Mouse (Mus musculus) liver, embryonic 16.5 days (tissue): ENCODE measurements around the gene Abcc4. TPM values are rescaled to one million over a fixed set of nuclear protein-coding genes. Genes with fewer than 3 reads are reported as not detected.

Source experiments
- ATAC-seq: fragments of 200-750 bp; cut with Nextera tagmentation; 2 replicates; pipeline ENCODE4 v1.8.0; 2017; ENCODE audit warnings: low read depth, mild to moderate bottlenecking, moderate number of reproducible peaks, moderate library complexity
- H3K27ac ChIP-seq: fragments of 300-500 bp; sonication (generic); 2 replicates; pipeline ENCODE4 v1.5.1; 2014; ENCODE audit warnings: mild to moderate bottlenecking, low read length
- H3K27me3 ChIP-seq: fragments of 300-500 bp; sonication (generic); 2 replicates; pipeline ENCODE4 v1.6.1; 2014; ENCODE audit warnings: low read depth, low read length, mixed read lengths; ENCODE audit not compliant: control insufficient read depth, insufficient read depth
- H3K36me3 ChIP-seq: fragments of 300-500 bp; sonication (generic); 2 replicates; pipeline ENCODE4 v1.6.1; 2014; ENCODE audit warnings: mild to moderate bottlenecking; ENCODE audit not compliant: control insufficient read depth, insufficient read depth
- H3K4me1 ChIP-seq: fragments of 300-500 bp; sonication (generic); 2 replicates; pipeline ENCODE4 v1.6.1; 2014; ENCODE audit warnings: low read depth, low read length, mixed read lengths; ENCODE audit not compliant: control insufficient read depth
- H3K4me2 ChIP-seq: fragments of 300-500 bp; sonication (generic); 2 replicates; pipeline ENCODE4 v1.6.1; 2014; ENCODE audit warnings: low read depth, low read length, mixed read lengths
- H3K4me3 ChIP-seq: fragments of 300-500 bp; sonication (generic); 2 replicates; pipeline ENCODE4 v1.5.1; 2014; ENCODE audit warnings: low read depth, mild to moderate bottlenecking, low read length
- H3K9ac ChIP-seq: fragments of 300-500 bp; sonication (generic); 2 replicates; pipeline ENCODE4 v1.6.1; 2014; ENCODE audit warnings: low read depth, low read length
- H3K9me3 ChIP-seq: fragments of 300-500 bp; sonication (generic); replicated peaks from 2 replicates; pipeline ENCODE4 v1.6.1; 2016; ENCODE audit warnings: low read length; ENCODE audit not compliant: control insufficient read depth
- WGBS: fragments of 180-500 bp; shearing (Covaris S2); extraction: QIAGEN DNeasy Blood & Tissue Kit; methylation state at CpG from one replicate; pipeline ENCODE4 v1.1.7; 2014; ENCODE audit not compliant: insufficient replicate concordance; 5-methylcytosine and 5-hydroxymethylcytosine counted together
- polyA plus RNA-seq: library from polyadenylated mRNA; unstranded; fragments of >200 nt; fragmentation: Nextera tagmentation; extraction: Ambion mirVana; gene quantifications from 2 replicates; pipeline ENCODE4 v1.2.1, GENCODE M21; 2015

Gene Abcc4
- polyA plus RNA-seq, 1 experiment from 2014 or later = 2.3 TPM

GRCm38 (mm10) chr14:118572688-118573245 lies 133.3 kb downstream of the Abcc4 start:
- H3K27ac ChIP-seq = no peak overlapping the region
- H3K9ac ChIP-seq = no peak overlapping the region
- no peak overlapping the region for H3K4me2 ChIP-seq
- H3K4me3 ChIP-seq = no peak overlapping the region
- H3K4me1 ChIP-seq = no peaks in the 10 kb centered on the region; the same call in 1 of the 2 replicates
- H3K27me3 ChIP-seq = no peaks in the 10 kb centered on the region
- no peak for ATAC-seq
- no peaks in the 10 kb centered on the region for H3K9me3 ChIP-seq
- WGBS = 69% methylated on average over 9 of the region's 9 CpGs
- no peaks in the 10 kb centered on the region for H3K36me3 ChIP-seq

- no peaks in the 10 kb centered on the region for H3K36me3 ChIP-seq
- no peaks in the 10 kb centered on the region for H3K9me3 ChIP-seq
- no peaks in the 10 kb centered on the region; the same call in 1 of the 2 replicates for H3K4me1 ChIP-seq
- no peak overlapping the region for H3K4me3 ChIP-seq
- H3K4me2 ChIP-seq = no peak overlapping the region
- H3K27me3 ChIP-seq = no peaks in the 10 kb centered on the region
- no peak overlapping the region for H3K27ac ChIP-seq
- no peak overlapping the region for H3K9ac ChIP-seq
- ATAC-seq = no peak
- 80% methylated on average over 13 of the region's 13 CpGs for WGBS
These were observed 136.4 kb downstream of the Abcc4 start for GRCm38 (mm10) chr14:118569586-118569985.

- Histone ChIP-seq H3K36me3 (no peaks in the 10 kb centered on the region), H3K27ac (no peak overlapping the region), H3K4me1 (no peaks in the 10 kb centered on the region; the same call in 1 of the 2 replicates), H3K9me3 (no peaks in the 10 kb centered on the region), H3K4me2 (no peak overlapping the region), H3K4me3 (no peak overlapping the region), H3K27me3 (no peaks in the 10 kb centered on the region), H3K9ac (no peak overlapping the region)
- 55% methylated on average over 17 of the region's 17 CpGs for WGBS
- ATAC-seq = no peak
These were observed 137.8 kb downstream of the Abcc4 start for GRCm38 (mm10) chr14:118568116-118568673.

GRCm38 (mm10) chr14:118566809-118567208 lies 139.2 kb downstream of the Abcc4 start:
- Histone ChIP-seq H3K36me3 (no peaks in the 10 kb centered on the region), H3K4me1 (no peaks in the 10 kb centered on the region; the same call in 1 of the 2 replicates), H3K4me3 (no peak overlapping the region), H3K27ac (no peak overlapping the region), H3K4me2 (no peak overlapping the region), H3K9ac (no peak overlapping the region), H3K27me3 (no peaks in the 10 kb centered on the region), H3K9me3 (no peaks in the 10 kb centered on the region)
- WGBS = 79% methylated on average over 5 of the region's 5 CpGs
- no peak for ATAC-seq

- no peak overlapping the region for H3K4me3 ChIP-seq
- H3K9ac ChIP-seq = no peak overlapping the region
- H3K4me1 ChIP-seq = no peaks in the 10 kb centered on the region; the same call in 1 of the 2 replicates
- WGBS = 67% methylated on average over 12 of the region's 12 CpGs
- H3K4me2 ChIP-seq = no peak overlapping the region
- no peaks in the 10 kb centered on the region for H3K9me3 ChIP-seq
- ATAC-seq = no peak
- H3K27ac ChIP-seq = no peak overlapping the region
- H3K27me3 ChIP-seq = no peaks in the 10 kb centered on the region
- H3K36me3 ChIP-seq = no peaks in the 10 kb centered on the region
These were observed 139.8 kb downstream of the Abcc4 start for GRCm38 (mm10) chr14:118566214-118566688.

- Histone ChIP-seq H3K9me3 (no peaks in the 10 kb centered on the region), H3K27me3 (no peaks in the 10 kb centered on the region)
- 74% methylated on average over 5 of the region's 5 CpGs for WGBS
These were observed 140.3 kb downstream of the Abcc4 start for GRCm38 (mm10) chr14:118565696-118566095.

GRCm38 (mm10) chr14:118563570-118563969 lies 142.4 kb downstream of the Abcc4 start:
- Histone ChIP-seq H3K9me3 (no peaks in the 10 kb centered on the region), H3K27ac (no peak overlapping the region), H3K4me1 (no peaks in the 10 kb centered on the region; the same call in 1 of the 2 replicates), H3K36me3 (no peaks in the 10 kb centered on the region), H3K9ac (no peak overlapping the region), H3K27me3 (no peaks in the 10 kb centered on the region), H3K4me3 (no peak overlapping the region), H3K4me2 (no peak overlapping the region)
- no peak for ATAC-seq
- 68% methylated on average over 8 of the region's 8 CpGs for WGBS

More at GRCm38 (mm10) chr14:118565696-118566095, 140.3 kb downstream of the Abcc4 start:
- H3K27ac ChIP-seq = no peak overlapping the region
- ATAC-seq = no peak
- no peak overlapping the region for H3K9ac ChIP-seq
- no peak overlapping the region for H3K4me2 ChIP-seq
- H3K4me1 ChIP-seq = no peaks in the 10 kb centered on the region; the same call in 1 of the 2 replicates
- no peak overlapping the region for H3K4me3 ChIP-seq
- H3K36me3 ChIP-seq = no peaks in the 10 kb centered on the region

- Histone ChIP-seq H3K36me3 (no peaks in the 10 kb centered on the region), H3K4me3 (no peak overlapping the region), H3K9me3 (no peaks in the 10 kb centered on the region), H3K9ac (no peak overlapping the region), H3K4me2 (no peak overlapping the region), H3K27ac (no peak overlapping the region), H3K4me1 (peaks cover 2% of the 10 kb centered on the region; the same call in 1 of the 2 replicates), H3K27me3 (no peaks in the 10 kb centered on the region)
- no peak for ATAC-seq
- WGBS = 80% methylated on average over 20 of the region's 20 CpGs
These were observed 153.0 kb downstream of the Abcc4 start for GRCm38 (mm10) chr14:118552901-118553475.

GRCm38 (mm10) chr14:118552390-118552789 lies 153.6 kb downstream of the Abcc4 start:
- H3K4me3 ChIP-seq = no peak overlapping the region

More at GRCm38 (mm10) chr14:118552390-118552789, 153.6 kb downstream of the Abcc4 start:
- no peak overlapping the region for H3K9ac ChIP-seq
- H3K27ac ChIP-seq = no peak overlapping the region
- peak overlapping the region; percentile 54; the same call in 1 of the 2 replicates for H3K4me2 ChIP-seq
- no peak for ATAC-seq
- no peaks in the 10 kb centered on the region for H3K9me3 ChIP-seq
- peaks cover 2% of the 10 kb centered on the region; the same call in 1 of the 2 replicates for H3K4me1 ChIP-seq
- 46% methylated on average over 5 of the region's 5 CpGs for WGBS
- no peaks in the 10 kb centered on the region for H3K36me3 ChIP-seq
- H3K27me3 ChIP-seq = no peaks in the 10 kb centered on the region
